Mouse (Mus musculus): ENCODE data around the gene Nub1. TPM values are rescaled to one million over a fixed set of nuclear protein-coding genes. Genes with fewer than 3 reads are reported as not detected.

Nub1 gene
- polyA plus RNA-seq, 1 experiment from 2014 or later: 36.6 TPM

DNA sequence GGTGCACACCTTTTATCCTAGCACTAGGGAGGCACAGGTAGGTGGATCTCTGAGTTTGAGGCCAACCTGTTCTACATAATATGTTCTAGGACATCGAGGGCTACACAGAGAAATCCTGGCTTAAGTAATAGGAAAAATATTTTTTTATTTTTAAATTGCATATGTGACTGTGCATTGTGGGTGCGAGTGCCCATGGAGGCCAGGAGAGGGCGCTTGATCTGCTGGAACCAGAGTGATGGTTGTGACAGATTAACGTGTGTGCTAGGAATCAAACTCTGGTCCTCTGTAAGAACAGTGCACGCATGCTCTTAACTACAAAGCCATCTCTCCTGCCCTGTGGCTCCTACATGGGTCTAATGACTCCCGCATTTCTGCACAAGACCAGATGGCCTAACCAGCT, 26.3 kb downstream of the Nub1 start:
- peaks cover 69% of the 10 kb centered on the region for H3K36me3 ChIP-seq (ENCODE audit: control insufficient read depth, insufficient read depth, low read length)
- ATAC-seq (replicated peaks; ENCODE audit: low FRiP score, low TSS enrichment, low read depth): no peak
- DNase-seq (ENCODE audit: low spot score): no peak
- H3K27ac ChIP-seq (ENCODE audit: low read depth): no peak overlapping the region
- peaks cover 7% of the 10 kb centered on the region; the same call in 1 of the 2 replicates for H3K9me3 ChIP-seq (ENCODE audit: control insufficient read depth, low read length)
- WGBS: 98% methylated on average over 6 of the region's 6 CpGs
- no peaks in the 10 kb centered on the region for H3K4me1 ChIP-seq (replicated peaks; ENCODE audit: control insufficient read depth, insufficient read depth, low read length)
- no peaks in the 10 kb centered on the region for H3K27me3 ChIP-seq (replicated peaks; ENCODE audit: control insufficient read depth, insufficient read depth, low read length)
- no peak overlapping the region for H3K9ac ChIP-seq (ENCODE audit: low read length)
- no peak overlapping the region for H3K4me2 ChIP-seq (ENCODE audit: low read length)
- no peak overlapping the region for H3K4me3 ChIP-seq (ENCODE audit: low read depth, low read length)

DNA sequence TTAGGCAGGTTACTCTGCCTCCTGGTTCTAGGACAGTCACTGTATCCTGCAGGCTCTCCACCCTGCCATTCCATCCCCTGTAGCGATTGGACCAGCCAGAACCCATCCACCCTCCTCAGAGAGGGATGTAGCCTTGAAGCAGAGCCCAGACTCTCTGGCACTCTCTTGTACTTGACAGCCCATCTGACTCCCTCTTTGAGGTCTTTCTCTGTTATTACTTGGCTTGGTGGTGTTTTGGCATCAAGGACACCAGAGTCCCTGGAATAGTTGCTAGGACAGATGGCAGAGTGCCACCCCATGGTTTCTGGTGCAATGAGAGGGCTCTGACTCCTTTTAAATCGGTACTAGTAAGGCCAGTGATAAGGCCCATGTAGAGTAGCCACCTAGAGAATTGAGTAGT, 27.9 kb downstream of the Nub1 start:
- Histone ChIP-seq H3K36me3 (ENCODE audit: control insufficient read depth, insufficient read depth, low read length) (peaks cover 62% of the 10 kb centered on the region), H3K27me3 (replicated peaks; ENCODE audit: control insufficient read depth, insufficient read depth, low read length) (no peaks in the 10 kb centered on the region), H3K9ac (ENCODE audit: low read length) (no peak overlapping the region), H3K4me1 (replicated peaks; ENCODE audit: control insufficient read depth, insufficient read depth, low read length) (no peaks in the 10 kb centered on the region), H3K9me3 (ENCODE audit: control insufficient read depth, low read length) (peaks cover 7% of the 10 kb centered on the region; the same call in 1 of the 2 replicates), H3K4me3 (ENCODE audit: low read depth, low read length) (no peak overlapping the region), H3K4me2 (ENCODE audit: low read length) (no peak overlapping the region), H3K27ac (ENCODE audit: low read depth) (no peak overlapping the region)
- 74% methylated on average over 2 of the region's 2 CpGs for WGBS
- DNase-seq (ENCODE audit: low spot score): no peak
- ATAC-seq (replicated peaks; ENCODE audit: low FRiP score, low TSS enrichment, low read depth): no peak

GRCm38 (mm10) chr5:24713987-24714386, 28.7 kb downstream of the Nub1 start:
- ATAC-seq (replicated peaks; ENCODE audit: low FRiP score, low TSS enrichment, low read depth): no peak
- no peak overlapping the region for H3K4me3 ChIP-seq (ENCODE audit: low read depth, low read length)
- 67% methylated on average over 6 of the region's 6 CpGs for WGBS
- peaks cover 7% of the 10 kb centered on the region; the same call in 1 of the 2 replicates for H3K9me3 ChIP-seq (ENCODE audit: control insufficient read depth, low read length)
- no peak for DNase-seq (ENCODE audit: low spot score)
- no peaks in the 10 kb centered on the region for H3K27me3 ChIP-seq (replicated peaks; ENCODE audit: control insufficient read depth, insufficient read depth, low read length)
- H3K27ac ChIP-seq (ENCODE audit: low read depth): no peak overlapping the region
- no peaks in the 10 kb centered on the region for H3K4me1 ChIP-seq (replicated peaks; ENCODE audit: control insufficient read depth, insufficient read depth, low read length)
- no peak overlapping the region for H3K9ac ChIP-seq (ENCODE audit: low read length)
- no peak overlapping the region for H3K4me2 ChIP-seq (ENCODE audit: low read length)
- H3K36me3 ChIP-seq (ENCODE audit: control insufficient read depth, insufficient read depth, low read length): peaks cover 55% of the 10 kb centered on the region

- 89% methylated on average over 6 of the region's 6 CpGs for WGBS
- Histone ChIP-seq H3K4me3 (ENCODE audit: low read depth, low read length) (no peak overlapping the region), H3K36me3 (ENCODE audit: control insufficient read depth, insufficient read depth, low read length) (peaks cover 30% of the 10 kb centered on the region), H3K9ac (ENCODE audit: low read length) (no peak overlapping the region), H3K4me1 (replicated peaks; ENCODE audit: control insufficient read depth, insufficient read depth, low read length) (no peaks in the 10 kb centered on the region), H3K27me3 (replicated peaks; ENCODE audit: control insufficient read depth, insufficient read depth, low read length) (no peaks in the 10 kb centered on the region), H3K9me3 (ENCODE audit: control insufficient read depth, low read length) (no peaks in the 10 kb centered on the region), H3K27ac (ENCODE audit: low read depth) (no peak overlapping the region), H3K4me2 (ENCODE audit: low read length) (no peak overlapping the region)
- ATAC-seq (replicated peaks; ENCODE audit: low FRiP score, low TSS enrichment, low read depth): no peak
- no peak for DNase-seq (ENCODE audit: low spot score)
Observed at GRCm38 (mm10) chr5:24718076-24718475, 32.7 kb downstream of the Nub1 start.

- H3K4me2 ChIP-seq (ENCODE audit: low read length): no peak overlapping the region
- ATAC-seq (replicated peaks; ENCODE audit: low FRiP score, low TSS enrichment, low read depth): no peak
- peaks cover 25% of the 10 kb centered on the region for H3K36me3 ChIP-seq (ENCODE audit: control insufficient read depth, insufficient read depth, low read length)
- 92% methylated on average over 3 of the region's 3 CpGs for WGBS
- no peaks in the 10 kb centered on the region for H3K27me3 ChIP-seq (replicated peaks; ENCODE audit: control insufficient read depth, insufficient read depth, low read length)
- no peaks in the 10 kb centered on the region for H3K9me3 ChIP-seq (ENCODE audit: control insufficient read depth, low read length)
- no peak overlapping the region for H3K27ac ChIP-seq (ENCODE audit: low read depth)
- DNase-seq (ENCODE audit: low spot score): no peak
- H3K9ac ChIP-seq (ENCODE audit: low read length): no peak overlapping the region
- no peak overlapping the region for H3K4me3 ChIP-seq (ENCODE audit: low read depth, low read length)
- peaks cover 4% of the 10 kb centered on the region for H3K4me1 ChIP-seq (replicated peaks; ENCODE audit: control insufficient read depth, insufficient read depth, low read length)
Observed at GRCm38 (mm10) chr5:24719852-24720251, 34.5 kb downstream of the Nub1 start.

DNA sequence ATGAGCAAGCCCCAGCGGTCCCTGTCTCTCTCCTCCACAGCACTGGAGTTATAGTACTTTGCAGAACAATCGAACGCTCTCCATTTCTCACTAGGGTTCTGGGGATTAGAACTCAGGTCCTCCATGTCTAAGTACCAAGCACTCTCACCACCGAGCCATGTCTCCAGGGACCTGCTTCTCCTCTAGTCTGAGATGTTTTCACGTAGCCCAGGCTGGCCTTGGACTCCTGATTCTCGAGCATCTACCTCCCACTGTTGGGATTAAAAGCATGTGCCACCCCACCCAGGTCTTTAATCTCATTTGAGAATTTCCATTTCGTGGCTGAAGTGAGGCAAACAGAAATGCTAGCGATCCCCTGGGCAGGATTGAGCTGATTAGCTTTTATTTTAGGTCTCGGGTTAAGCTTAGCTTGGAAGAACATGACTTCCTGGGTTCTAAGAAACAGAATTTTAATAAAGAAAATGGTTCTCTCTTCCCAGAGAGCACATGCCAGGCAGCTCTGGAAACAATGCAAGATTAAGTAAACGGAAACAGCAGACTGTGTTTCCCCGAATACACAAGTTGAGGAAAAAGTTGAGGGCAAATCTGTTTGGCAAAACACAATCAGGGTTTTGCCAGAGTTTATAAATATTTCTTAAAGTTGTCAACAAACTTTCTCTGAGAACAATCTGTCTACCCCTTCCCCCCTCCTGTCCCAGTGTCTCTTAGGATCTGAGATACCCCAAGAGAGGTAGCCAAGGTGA, 38.4 kb downstream of the Nub1 start:
- Histone ChIP-seq H3K4me3 (ENCODE audit: low read depth, low read length) (no peak overlapping the region), H3K27me3 (replicated peaks; ENCODE audit: control insufficient read depth, insufficient read depth, low read length) (no peaks in the 10 kb centered on the region), H3K36me3 (ENCODE audit: control insufficient read depth, insufficient read depth, low read length) (peaks cover 12% of the 10 kb centered on the region), H3K4me1 (replicated peaks; ENCODE audit: control insufficient read depth, insufficient read depth, low read length) (peaks cover 21% of the 10 kb centered on the region), H3K27ac (ENCODE audit: low read depth) (no peak overlapping the region), H3K4me2 (ENCODE audit: low read length) (no peak overlapping the region), H3K9me3 (ENCODE audit: control insufficient read depth, low read length) (no peaks in the 10 kb centered on the region), H3K9ac (ENCODE audit: low read length) (no peak overlapping the region)
- no peak for DNase-seq (ENCODE audit: low spot score)
- no peak for ATAC-seq (replicated peaks; ENCODE audit: low FRiP score, low TSS enrichment, low read depth)
- 81% methylated on average over 11 of the region's 11 CpGs for WGBS

DNA sequence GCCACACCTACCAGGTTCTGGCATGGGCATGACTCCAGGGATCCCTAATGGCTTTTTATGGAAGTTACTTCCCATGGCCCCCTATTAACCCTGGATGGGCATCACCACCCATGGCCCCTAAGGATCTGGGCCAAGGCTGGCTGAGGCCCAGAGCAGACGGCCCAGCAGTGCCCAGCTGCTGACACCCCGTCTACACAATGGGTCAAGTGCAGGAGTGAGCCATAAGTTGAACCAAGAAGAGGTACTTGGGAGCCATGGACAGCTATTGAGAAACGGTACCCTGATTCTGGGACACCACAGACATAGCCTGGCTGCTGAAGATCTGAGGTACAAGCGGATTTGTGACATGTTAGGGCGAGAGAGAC, 38.9 kb downstream of the Nub1 start:
- H3K36me3 ChIP-seq (ENCODE audit: control insufficient read depth, insufficient read depth, low read length): peaks cover 12% of the 10 kb centered on the region
- WGBS: 77% methylated on average over 5 of the region's 5 CpGs
- DNase-seq (ENCODE audit: low spot score): no peak
- no peak overlapping the region for H3K4me2 ChIP-seq (ENCODE audit: low read length)
- H3K27me3 ChIP-seq (replicated peaks; ENCODE audit: control insufficient read depth, insufficient read depth, low read length): no peaks in the 10 kb centered on the region
- no peak overlapping the region for H3K4me3 ChIP-seq (ENCODE audit: low read depth, low read length)
- H3K9ac ChIP-seq (ENCODE audit: low read length): no peak overlapping the region
- no peaks in the 10 kb centered on the region for H3K9me3 ChIP-seq (ENCODE audit: control insufficient read depth, low read length)
- peaks cover 23% of the 10 kb centered on the region for H3K4me1 ChIP-seq (replicated peaks; ENCODE audit: control insufficient read depth, insufficient read depth, low read length)
- no peak for ATAC-seq (replicated peaks; ENCODE audit: low FRiP score, low TSS enrichment, low read depth)
- H3K27ac ChIP-seq (ENCODE audit: low read depth): peak overlapping the region; percentile 78; the same call in 1 of the 2 replicates

GRCm38 (mm10) chr5:24724805-24725204, 39.5 kb downstream of the Nub1 start:
- 0 out of 2 replicates have a peak overlapping the region, but pooled peaks have one; percentile 13 for H3K4me2 ChIP-seq (ENCODE audit: low read length)
- peak overlapping the region; percentile 78 for H3K27ac ChIP-seq (ENCODE audit: low read depth)
- H3K36me3 ChIP-seq (ENCODE audit: control insufficient read depth, insufficient read depth, low read length): peaks cover 12% of the 10 kb centered on the region
- 20% methylated on average over 5 of the region's 5 CpGs for WGBS
- H3K9ac ChIP-seq (ENCODE audit: low read length): peak overlapping the region; percentile 10; the same call in 1 of the 2 replicates
- DNase-seq (ENCODE audit: low spot score) (peak; percentile 65), ATAC-seq (replicated peaks; ENCODE audit: low FRiP score, low TSS enrichment, low read depth) (no peak)
- no peak overlapping the region for H3K4me3 ChIP-seq (ENCODE audit: low read depth, low read length)
- H3K9me3 ChIP-seq (ENCODE audit: control insufficient read depth, low read length): no peaks in the 10 kb centered on the region
- H3K4me1 ChIP-seq (replicated peaks; ENCODE audit: control insufficient read depth, insufficient read depth, low read length): peaks cover 29% of the 10 kb centered on the region
- no peaks in the 10 kb centered on the region for H3K27me3 ChIP-seq (replicated peaks; ENCODE audit: control insufficient read depth, insufficient read depth, low read length)

DNA sequence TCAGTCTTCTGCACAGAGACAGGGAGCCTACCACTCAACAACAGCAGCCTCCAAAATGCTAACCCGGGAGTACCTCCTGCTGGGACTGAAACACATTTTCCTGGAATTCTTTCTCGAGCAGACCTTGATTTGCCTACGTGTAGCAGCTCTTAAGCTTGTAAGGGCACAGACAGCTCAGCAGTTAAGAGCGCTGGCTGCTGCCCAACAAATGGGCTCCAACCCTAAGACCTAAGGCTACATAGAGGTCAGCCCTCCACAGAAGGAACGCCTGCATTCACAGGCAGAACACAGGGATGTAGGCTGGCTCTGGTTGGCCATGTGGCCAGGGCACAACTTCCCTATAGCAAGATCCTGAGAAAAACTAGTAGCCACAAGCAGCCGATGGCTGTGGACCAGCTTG, 40.6 kb downstream of the Nub1 start:
- WGBS: 69% methylated on average over 6 of the region's 6 CpGs
- no peak for DNase-seq (ENCODE audit: low spot score)
- H3K9ac ChIP-seq (ENCODE audit: low read length): no peak overlapping the region
- H3K36me3 ChIP-seq (ENCODE audit: control insufficient read depth, insufficient read depth, low read length): peaks cover 9% of the 10 kb centered on the region
- H3K27me3 ChIP-seq (replicated peaks; ENCODE audit: control insufficient read depth, insufficient read depth, low read length): no peaks in the 10 kb centered on the region
- H3K9me3 ChIP-seq (ENCODE audit: control insufficient read depth, low read length): no peaks in the 10 kb centered on the region
- peak overlapping the region; percentile 78 for H3K27ac ChIP-seq (ENCODE audit: low read depth)
- H3K4me3 ChIP-seq (ENCODE audit: low read depth, low read length): no peak overlapping the region
- no peak for ATAC-seq (replicated peaks; ENCODE audit: low FRiP score, low TSS enrichment, low read depth)
- no peak overlapping the region for H3K4me2 ChIP-seq (ENCODE audit: low read length)
- H3K4me1 ChIP-seq (replicated peaks; ENCODE audit: control insufficient read depth, insufficient read depth, low read length): peaks cover 29% of the 10 kb centered on the region

Data from intestine, embryonic 14.5 days (tissue).